Mouse (Mus musculus): Measurements from ENCODE around the gene Aspm.

The Aspm gene

DNA sequence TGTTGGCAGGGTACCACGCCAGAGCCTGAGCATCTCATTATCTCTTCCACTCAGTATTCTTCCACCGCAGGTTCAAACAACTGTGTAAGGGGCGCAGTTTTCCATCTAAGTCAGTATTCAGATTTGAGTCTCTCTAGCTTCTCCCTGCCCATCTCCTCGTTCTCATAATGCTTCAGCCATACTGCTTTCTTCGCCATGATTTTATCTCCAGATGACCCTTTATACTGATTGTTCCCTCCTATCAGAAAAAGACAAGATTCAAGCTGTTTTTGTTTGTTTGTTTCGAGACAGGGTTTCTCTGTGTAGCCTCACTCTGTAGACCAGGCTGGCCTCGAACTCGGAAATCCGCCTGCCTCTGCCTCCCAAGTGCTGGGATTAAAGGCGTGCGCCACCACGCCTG lies 60.0 kb downstream of the Aspm start:
- no peak for DNase-seq

All from cerebellum, postnatal 25 days (tissue).